Mouse (Mus musculus): ENCODE measurements at regions not wholly inside any gene's neighbourhood (a gene's known extent, or its start where the extent isn't known, plus 50 kb on each side); places are given as distances from the start of the nearest gene placed in this dataset.

DNA sequence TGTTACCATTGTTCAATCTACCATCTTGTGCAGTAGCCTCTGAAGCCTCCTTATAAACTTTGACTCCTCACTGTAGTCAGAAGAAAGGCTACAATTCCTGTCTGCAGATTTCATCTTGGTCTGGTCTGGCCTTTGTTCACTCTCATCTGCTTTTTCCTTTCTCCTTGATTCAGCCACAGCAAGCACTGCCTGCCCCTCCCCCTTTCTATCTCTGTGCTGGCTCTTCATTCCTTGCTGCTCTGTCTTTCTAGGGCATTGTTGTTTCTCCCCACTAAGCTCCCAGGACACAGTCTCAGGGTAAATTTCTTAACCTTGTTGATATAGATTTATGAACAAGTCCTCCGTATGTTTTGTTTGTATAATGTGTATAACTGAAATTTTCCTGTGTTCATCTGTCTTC, 62.3 kb upstream of the Gprin3 start:
- Histone ChIP-seq H3K27ac (ENCODE audit: low read length) (no peak overlapping the region), H3K36me3 (ENCODE audit: control insufficient read depth, insufficient read depth) (no peaks in the 10 kb centered on the region), H3K27me3 (ENCODE audit: control insufficient read depth, insufficient read depth, low read length) (no peaks in the 10 kb centered on the region), H3K9ac (ENCODE audit: low read length) (no peak overlapping the region), H3K4me1 (ENCODE audit: control insufficient read depth, insufficient read depth, low read length) (no peaks in the 10 kb centered on the region), H3K4me2 (ENCODE audit: low read depth, low read length) (no peak overlapping the region), H3K9me3 (replicated peaks; ENCODE audit: control insufficient read depth, low read length) (no peaks in the 10 kb centered on the region), H3K4me3 (ENCODE audit: low read length) (no peak overlapping the region)
- 76% methylated on average over 1 of the region's 1 CpGs for WGBS
- no peak for ATAC-seq (replicated peaks; ENCODE audit: extremely low read depth, insufficient read depth, low FRiP score)

DNA sequence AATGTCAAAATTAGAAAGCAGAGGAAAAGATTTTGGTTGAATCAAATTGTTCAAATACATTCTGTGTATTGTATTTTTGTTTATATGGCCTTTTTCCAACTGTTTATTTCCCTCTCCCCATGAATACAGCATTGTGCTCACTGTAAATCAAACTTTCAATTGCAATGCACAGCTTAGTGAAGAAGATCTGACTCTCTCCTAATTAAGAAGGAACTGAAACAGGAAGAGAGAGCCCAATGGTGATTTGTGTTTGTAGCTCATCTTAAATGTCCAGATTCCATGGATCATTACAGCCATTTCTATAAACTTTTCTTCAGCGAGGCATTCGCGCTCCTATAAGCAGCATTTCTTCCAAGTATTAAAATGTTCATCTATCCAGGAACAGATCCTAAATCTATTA, 57.9 kb upstream of the Gprin3 start:
- no peak for ATAC-seq (replicated peaks; ENCODE audit: extremely low read depth, insufficient read depth, low FRiP score)

DNA sequence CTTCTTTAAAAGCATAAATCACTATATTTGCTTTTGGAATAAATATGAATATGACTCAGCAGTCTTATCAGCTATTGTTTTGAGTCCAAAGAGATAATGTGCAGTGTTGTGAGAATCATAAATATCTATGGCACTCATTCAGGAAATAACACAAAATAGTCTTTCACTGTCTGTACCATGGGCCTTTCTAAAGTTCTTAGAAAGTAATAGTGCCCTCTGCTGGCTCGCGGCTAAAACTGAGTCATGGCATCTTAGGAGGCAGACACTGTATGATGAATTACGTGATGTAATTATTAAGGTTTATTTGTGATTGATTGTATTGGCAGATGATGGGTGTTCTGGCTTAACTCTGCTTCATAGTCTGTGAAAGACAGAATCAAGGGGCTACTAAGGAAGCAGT, 57.5 kb upstream of the Gprin3 start:
- WGBS = 13% methylated on average over 3 of the region's 3 CpGs
- Histone ChIP-seq H3K4me2 (ENCODE audit: low read depth, low read length) (no peak overlapping the region), H3K9ac (ENCODE audit: low read length) (no peak overlapping the region), H3K27me3 (ENCODE audit: control insufficient read depth, insufficient read depth, low read length) (no peaks in the 10 kb centered on the region), H3K27ac (ENCODE audit: low read length) (no peak overlapping the region), H3K4me3 (ENCODE audit: low read length) (no peak overlapping the region), H3K36me3 (ENCODE audit: control insufficient read depth, insufficient read depth) (no peaks in the 10 kb centered on the region), H3K4me1 (ENCODE audit: control insufficient read depth, insufficient read depth, low read length) (no peaks in the 10 kb centered on the region), H3K9me3 (replicated peaks; ENCODE audit: control insufficient read depth, low read length) (no peaks in the 10 kb centered on the region)
- ATAC-seq (replicated peaks; ENCODE audit: extremely low read depth, insufficient read depth, low FRiP score) = 0 out of 2 replicates have a peak, but pooled peaks have one; percentile 49

More for the DNA sequence above, 57.9 kb upstream of the Gprin3 start:
- H3K9ac ChIP-seq (ENCODE audit: low read length) = no peak overlapping the region
- H3K4me3 ChIP-seq (ENCODE audit: low read length) = no peak overlapping the region
- 87% methylated on average over 3 of the region's 3 CpGs for WGBS
- H3K9me3 ChIP-seq (replicated peaks; ENCODE audit: control insufficient read depth, low read length) = no peaks in the 10 kb centered on the region
- no peaks in the 10 kb centered on the region for H3K4me1 ChIP-seq (ENCODE audit: control insufficient read depth, insufficient read depth, low read length)
- H3K27ac ChIP-seq (ENCODE audit: low read length) = no peak overlapping the region
- H3K27me3 ChIP-seq (ENCODE audit: control insufficient read depth, insufficient read depth, low read length) = no peaks in the 10 kb centered on the region
- no peaks in the 10 kb centered on the region for H3K36me3 ChIP-seq (ENCODE audit: control insufficient read depth, insufficient read depth)
- H3K4me2 ChIP-seq (ENCODE audit: low read depth, low read length) = no peak overlapping the region

Measured in heart, embryonic 16.5 days (tissue).